Mouse (Mus musculus) liver, postnatal 0 days (tissue): ENCODE measurements at regions not wholly inside any gene's neighbourhood (a gene's known extent, or its start where the extent isn't known, plus 50 kb on each side); places are given as distances from the start of the nearest gene placed in this dataset.

ENCODE experiments used
- CTCF ChIP-seq: sonication (generic); IDR thresholded peaks from 2 replicates; pipeline ENCODE4 v1.5.1; 2016; ENCODE audit warnings: antibody characterized with exemption, low read depth
- EP300 ChIP-seq: IDR thresholded peaks from 2 replicates; pipeline ENCODE4 v1.6.1; 2016; ENCODE audit warnings: antibody characterized with exemption, low read depth, mild to moderate bottlenecking

DNA sequence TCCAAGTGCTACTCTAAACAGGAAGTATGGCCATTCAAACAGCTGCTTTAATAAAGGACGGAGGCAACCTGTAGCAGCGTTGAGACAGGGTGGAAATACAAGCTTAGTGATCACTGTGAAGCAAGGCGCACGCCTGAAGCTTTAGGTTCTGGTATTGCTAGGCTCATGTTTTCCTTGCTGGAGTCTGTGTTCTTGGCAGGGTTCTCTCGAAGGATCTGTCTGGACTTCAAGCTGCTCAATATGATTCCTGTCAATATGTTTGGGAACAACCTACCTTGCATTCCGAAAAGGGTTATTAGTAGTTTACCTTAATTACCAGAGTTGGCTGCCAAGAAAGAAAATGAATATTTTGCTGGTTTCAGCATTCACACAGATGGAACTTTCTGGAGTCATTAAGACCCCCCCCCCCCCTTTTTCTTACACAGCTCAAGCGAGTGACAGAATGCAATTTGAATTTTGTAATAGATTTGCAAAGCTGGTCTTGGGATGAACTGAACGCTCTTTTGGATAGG is 145.1 kb upstream of the Tmpo start:
- TF ChIP-seq CTCF (no peak), EP300 (no peak)
